8 mouse cellular contexts compared by ENCODE assay signal in the genomic region with DNA sequence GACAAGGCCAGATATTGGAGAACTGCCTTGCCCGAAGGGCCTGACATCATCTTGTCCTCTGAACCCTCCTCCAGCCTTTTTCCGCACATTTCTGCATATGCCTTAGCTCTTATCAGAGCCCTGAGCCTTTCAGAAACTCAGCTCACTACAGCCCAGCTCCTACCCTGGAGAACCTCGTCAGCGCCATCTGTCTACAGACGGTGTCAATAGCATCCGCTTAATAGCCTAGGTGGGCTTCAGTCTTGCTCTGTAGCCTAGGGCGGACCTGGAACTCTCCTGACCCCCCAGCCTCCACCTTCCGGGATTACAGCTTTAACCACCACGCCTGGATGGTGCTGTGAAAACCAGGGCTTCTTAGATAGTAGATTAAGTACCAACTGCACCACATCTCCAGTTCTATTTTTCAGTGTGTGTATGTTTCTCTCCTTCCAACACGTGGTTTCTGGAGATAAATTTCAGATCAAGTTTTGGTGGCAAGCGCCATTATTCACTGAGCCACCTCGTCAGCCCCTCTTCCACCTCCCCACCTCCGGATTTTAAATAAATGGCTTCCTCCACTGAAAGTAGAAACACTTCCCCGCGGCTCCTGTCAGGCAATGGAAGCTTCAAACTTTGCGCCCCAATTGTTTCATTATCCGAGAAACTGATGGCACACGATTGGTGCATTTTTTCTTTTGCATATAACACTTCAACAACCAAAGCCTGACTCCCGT. TPM values are rescaled to one million over a fixed set of nuclear protein-coding genes. Genes with fewer than 3 reads are reported as not detected.
DNase-seq lines count a peak whose midpoint lies in the region; ATAC-seq and TF ChIP-seq lines count a peak whose summit lies in the region.

No protein-coding gene starts in this region.

- 9% methylated on average over 19 of the region's 19 CpGs for WGBS in forebrain, embryonic 12.5 days
- WGBS in heart, postnatal 0 days: 1% methylated on average over 19 of the region's 19 CpGs
- WGBS in neural tube, embryonic 15.5 days: 6% methylated on average over 19 of the region's 19 CpGs

- no peak for ATAC-seq in forebrain, embryonic 12.5 days (ENCODE audit: low FRiP score)
- peak; percentile 25 for ATAC-seq in heart, postnatal 0 days (ENCODE audit: insufficient read depth, low read depth)
- no peak for ATAC-seq in neural tube, embryonic 15.5 days (ENCODE audit: low FRiP score)

- peak; percentile 88 for DNase-seq in c-Kit-positive CD71-positive TER-119-negative erythroid progenitor cells, embryonic 14.5 days (ENCODE audit: low read depth)
- DNase-seq in heart, postnatal 0 days (ENCODE audit: low spot score): peak; percentile 89
- DNase-seq in kidney, postnatal 4 days: peak; percentile 86 to 91
- peak; percentile 79 to 83 for DNase-seq in lung, adult 18-20 months
- DNase-seq in testis, postnatal 10 days (ENCODE audit: low spot score): peak; percentile 87

- H3K4me3 ChIP-seq in E14TG2a.4 (replicated peaks; ENCODE audit: low read length): peak overlapping the region; percentile 83
- H3K4me3 ChIP-seq in forebrain, embryonic 12.5 days (replicated peaks): peak overlapping the region; percentile 46
- peak overlapping the region; percentile 62 for H3K4me3 ChIP-seq in heart, postnatal 0 days (ENCODE audit: low read depth, low read length)
- peak overlapping the region; percentile 51 for H3K4me3 ChIP-seq in neural tube, embryonic 15.5 days (replicated peaks)

- TF ChIP-seq CTCF in E14TG2a.4 (conservative IDR thresholded peaks at IDR 0.05; ENCODE audit: low read length): peak; percentile 85
- TF ChIP-seq CTCF in heart, postnatal 0 days (IDR thresholded peaks at IDR 0.05; ENCODE audit: low read depth): peak; percentile 90

- H3K27me3 ChIP-seq in E14TG2a.4 (ENCODE audit: insufficient read depth, low read length): peaks cover 3% of the 10 kb centered on the region; the same call in 1 of the 2 replicates
- H3K27me3 ChIP-seq in forebrain, embryonic 12.5 days: 0 out of 2 replicates have a peak, but pooled peaks cover 5% of the 10 kb centered on the region
- no peaks in the 10 kb centered on the region for H3K27me3 ChIP-seq in heart, postnatal 0 days (ENCODE audit: control insufficient read depth, insufficient read depth, low read length)
- no peaks in the 10 kb centered on the region for H3K27me3 ChIP-seq in neural tube, embryonic 15.5 days (replicated peaks)

- TF ChIP-seq EP300 in heart, postnatal 0 days (IDR thresholded peaks at IDR 0.05; ENCODE audit: low read depth): no peak

- H3K4me1 ChIP-seq in E14TG2a.4 (replicated peaks; ENCODE audit: low read depth, low read length): peaks cover 44% of the 10 kb centered on the region
- peaks cover 24% of the 10 kb centered on the region for H3K4me1 ChIP-seq in forebrain, embryonic 12.5 days
- peaks cover 12% of the 10 kb centered on the region; the same call in 1 of the 2 replicates for H3K4me1 ChIP-seq in heart, postnatal 0 days (ENCODE audit: control insufficient read depth, insufficient read depth)
- peaks cover 34% of the 10 kb centered on the region for H3K4me1 ChIP-seq in neural tube, embryonic 15.5 days

- H3K4me2 ChIP-seq in forebrain, embryonic 12.5 days: peak overlapping the region; percentile 63
- peak overlapping the region; percentile 71 for H3K4me2 ChIP-seq in heart, postnatal 0 days (ENCODE audit: low read depth, low read length)
- peak overlapping the region; percentile 72 for H3K4me2 ChIP-seq in neural tube, embryonic 15.5 days

- peaks cover 16% of the 10 kb centered on the region; the same call in 1 of the 2 replicates for H3K36me3 ChIP-seq in E14TG2a.4 (ENCODE audit: insufficient read depth, low read length)
- H3K36me3 ChIP-seq in forebrain, embryonic 12.5 days (replicated peaks): no peaks in the 10 kb centered on the region
- H3K36me3 ChIP-seq in heart, postnatal 0 days (replicated peaks; ENCODE audit: control insufficient read depth, insufficient read depth, low read length): no peaks in the 10 kb centered on the region
- no peaks in the 10 kb centered on the region for H3K36me3 ChIP-seq in neural tube, embryonic 15.5 days

- H3K27ac ChIP-seq in forebrain, embryonic 12.5 days: peak overlapping the region; percentile 83
- H3K27ac ChIP-seq in heart, postnatal 0 days (ENCODE audit: low read depth): peak overlapping the region; percentile 90
- peak overlapping the region; percentile 84 for H3K27ac ChIP-seq in neural tube, embryonic 15.5 days (replicated peaks)

- no peaks in the 10 kb centered on the region for H3K9me3 ChIP-seq in E14TG2a.4 (ENCODE audit: low read length)
- no peaks in the 10 kb centered on the region for H3K9me3 ChIP-seq in forebrain, embryonic 12.5 days
- no peaks in the 10 kb centered on the region for H3K9me3 ChIP-seq in heart, postnatal 0 days (replicated peaks; ENCODE audit: control insufficient read depth, low read length)
- H3K9me3 ChIP-seq in neural tube, embryonic 15.5 days (replicated peaks): no peaks in the 10 kb centered on the region

- H3K9ac ChIP-seq in forebrain, embryonic 12.5 days: peak overlapping the region; percentile 57
- H3K9ac ChIP-seq in heart, postnatal 0 days (replicated peaks; ENCODE audit: low read depth, low read length): peak overlapping the region; percentile 68
- H3K9ac ChIP-seq in neural tube, embryonic 15.5 days (replicated peaks): peak overlapping the region; percentile 48

RNA-seq across cellular contexts. Expression of a gene that starts 4.3 kb away (rescaled TPM):
- polyA plus RNA-seq in forebrain, embryonic 12.5 days (2016; fragmentation: Nextera tagmentation; extraction: Ambion mirVana): 9.1 and 9.5 TPM in 2 replicates
- 2.6 and 7.2 TPM in 2 replicates for total RNA-seq in heart, postnatal 0 days (2014; rRNA removed; ENCODE audit: low replicate concordance)
- polyA plus RNA-seq in heart, postnatal 0 days (2015; fragmentation: Nextera tagmentation; extraction: Ambion mirVana): 2.0 and 2.4 TPM in 2 replicates
- 6.6 and 7.3 TPM in 2 replicates for polyA plus RNA-seq in neural tube, embryonic 15.5 days (2015; fragmentation: Nextera tagmentation; extraction: Ambion mirVana)

RNA-seq across cellular contexts. Expression of a gene that starts 9.6 kb away (rescaled TPM):
- polyA plus RNA-seq in forebrain, embryonic 12.5 days (2016; fragmentation: Nextera tagmentation; extraction: Ambion mirVana): not detected in 2 replicates
- 0.54 TPM in 1 of 2 replicates, not detected in the other for total RNA-seq in heart, postnatal 0 days (2014; rRNA removed; ENCODE audit: low replicate concordance)
- not detected in 2 replicates for polyA plus RNA-seq in heart, postnatal 0 days (2015; fragmentation: Nextera tagmentation; extraction: Ambion mirVana)
- 0.15 and 0.17 TPM in 2 replicates for polyA plus RNA-seq in neural tube, embryonic 15.5 days (2015; fragmentation: Nextera tagmentation; extraction: Ambion mirVana)

RNA-seq across cellular contexts. Expression of a gene that starts 46.2 kb away (rescaled TPM):
- polyA plus RNA-seq in forebrain, embryonic 12.5 days (2016; fragmentation: Nextera tagmentation; extraction: Ambion mirVana): 150 and 156 TPM in 2 replicates
- 259 and 452 TPM in 2 replicates for total RNA-seq in heart, postnatal 0 days (2014; rRNA removed; ENCODE audit: low replicate concordance)
- 144 and 154 TPM in 2 replicates for polyA plus RNA-seq in heart, postnatal 0 days (2015; fragmentation: Nextera tagmentation; extraction: Ambion mirVana)
- 236 and 238 TPM in 2 replicates for polyA plus RNA-seq in neural tube, embryonic 15.5 days (2015; fragmentation: Nextera tagmentation; extraction: Ambion mirVana)
